ENCODE assay signal across 8 mouse cellular contexts in the genomic region with DNA sequence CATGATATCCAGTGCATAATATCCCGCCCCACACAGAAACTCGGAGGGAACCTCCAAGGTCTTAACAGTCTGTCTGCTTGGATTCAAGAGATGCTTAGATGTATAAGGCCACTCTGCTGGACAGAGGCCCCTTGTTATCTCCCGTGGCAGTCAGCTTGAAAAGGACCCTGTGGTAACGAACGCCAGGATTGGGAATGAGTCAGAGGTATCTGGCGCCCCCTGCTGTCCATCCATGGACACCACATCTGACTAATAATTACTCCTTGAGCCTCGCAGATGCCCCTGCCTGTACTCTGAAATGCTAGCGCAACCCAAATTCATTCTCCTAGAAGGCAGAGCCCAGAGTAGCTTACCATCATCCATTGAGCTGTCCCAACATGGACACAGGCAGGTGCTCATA. TPM values are rescaled to one million over a fixed set of nuclear protein-coding genes. Genes with fewer than 3 reads are reported as not detected.
A peak's percentile ranks its signal among the peaks of the same experiment; 100 is the strongest.
DNase-seq lines count a peak whose midpoint lies in the region; ATAC-seq and TF ChIP-seq lines count a peak whose summit lies in the region.

No protein-coding gene starts in this region.

- no peak overlapping the region for H3K27ac ChIP-seq in gastrocnemius, adult 2 months
- no peak overlapping the region for H3K27ac ChIP-seq in intestine, embryonic 14.5 days (ENCODE audit: low read depth)
- H3K27ac ChIP-seq in midbrain, embryonic 10.5 days (replicated peaks): 0 out of 2 replicates have a peak overlapping the region, but pooled peaks have one; percentile 9
- H3K27ac ChIP-seq in small intestine, adult 2 months (ENCODE audit: insufficient read depth, low read depth, low read length): no peak overlapping the region

- intact Hi-C loops in gastrocnemius, adult 2 months (cut with DNase I): loop anchor here (1.0 to 2.0 kb wide), 3 partner anchors 127 to 247 kb away; no protein-coding TSS in a partner anchor
- intact Hi-C loops in left cerebral cortex, postnatal 36 days (cut with DNase I): loop anchor here (2.0 kb wide), 2 partner anchors 33 to 187 kb away; no protein-coding TSS in a partner anchor

- WGBS in intestine, embryonic 14.5 days: 12% methylated on average over 8 of the region's 8 CpGs
- 12% methylated on average over 8 of the region's 8 CpGs for WGBS in midbrain, embryonic 10.5 days
- WGBS in small intestine, adult 2 months: 9% methylated on average over 8 of the region's 8 CpGs

- peak overlapping the region; percentile 45 for H3K4me3 ChIP-seq in gastrocnemius, adult 2 months
- H3K4me3 ChIP-seq in intestine, embryonic 14.5 days (ENCODE audit: low read depth, low read length): no peak overlapping the region
- no peak overlapping the region for H3K4me3 ChIP-seq in midbrain, embryonic 10.5 days
- H3K4me3 ChIP-seq in small intestine, adult 2 months (ENCODE audit: low read depth, low read length): no peak overlapping the region

- H3K4me2 ChIP-seq in intestine, embryonic 14.5 days (ENCODE audit: low read length): no peak overlapping the region

- no peaks in the 10 kb centered on the region for H3K9me3 ChIP-seq in intestine, embryonic 14.5 days (ENCODE audit: control insufficient read depth, low read length)
- no peaks in the 10 kb centered on the region for H3K9me3 ChIP-seq in midbrain, embryonic 10.5 days (replicated peaks)

- no peak overlapping the region for H3K9ac ChIP-seq in intestine, embryonic 14.5 days (ENCODE audit: low read length)

- ATAC-seq in intestine, embryonic 14.5 days (replicated peaks; ENCODE audit: low FRiP score, low TSS enrichment, low read depth): peak; percentile 28; the same call in 1 of the 2 replicates

- no peaks in the 10 kb centered on the region for H3K27me3 ChIP-seq in intestine, embryonic 14.5 days (replicated peaks; ENCODE audit: control insufficient read depth, insufficient read depth, low read length)
- peaks cover 6% of the 10 kb centered on the region; the same call in 1 of the 2 replicates for H3K27me3 ChIP-seq in midbrain, embryonic 10.5 days (ENCODE audit: low read depth, poor library complexity, severe bottlenecking)
- no peaks in the 10 kb centered on the region for H3K27me3 ChIP-seq in small intestine, adult 2 months (ENCODE audit: control insufficient read depth, insufficient read depth, low read length)

- H3K36me3 ChIP-seq in intestine, embryonic 14.5 days (ENCODE audit: control insufficient read depth, insufficient read depth, low read length): no peaks in the 10 kb centered on the region
- no peaks in the 10 kb centered on the region for H3K36me3 ChIP-seq in midbrain, embryonic 10.5 days
- no peaks in the 10 kb centered on the region for H3K36me3 ChIP-seq in small intestine, adult 2 months (ENCODE audit: control insufficient read depth, insufficient read depth, low read length)

- peak; percentile 89; the same call in 1 of the 2 replicates for TF ChIP-seq CTCF in gastrocnemius, adult 2 months (IDR thresholded peaks at IDR 0.05)
- peak; percentile 89; the same call in 1 of the 2 replicates for TF ChIP-seq CTCF in small intestine, adult 2 months (IDR thresholded peaks at IDR 0.05; ENCODE audit: extremely low read depth, insufficient read length, insufficient replicate concordance, low read depth, low read length)

- peak; percentile 73 to 77 for DNase-seq in left cerebral cortex, adult 18-20 months (ENCODE audit: low spot score in 2 of 2)
- DNase-seq in left cerebral cortex, adult 11 months (ENCODE audit: low spot score): no peak
- peak; percentile 89 to 91 for DNase-seq in cerebellum, postnatal 10 days
- peak; percentile 68 for DNase-seq in gastrocnemius, adult 2 months
- DNase-seq in intestine, embryonic 14.5 days (ENCODE audit: low spot score): peak; percentile 91
- DNase-seq in left cerebral cortex, postnatal 36 days (ENCODE audit: low spot score in 2 of 2): peak; percentile 53 to 69
- DNase-seq in midbrain, embryonic 10.5 days (ENCODE audit: low spot score): peak; percentile 85

- H3K4me1 ChIP-seq in intestine, embryonic 14.5 days (replicated peaks; ENCODE audit: control insufficient read depth, insufficient read depth, low read length): no peaks in the 10 kb centered on the region
- H3K4me1 ChIP-seq in midbrain, embryonic 10.5 days: peaks cover 17% of the 10 kb centered on the region
- peaks cover 2% of the 10 kb centered on the region; the same call in 1 of the 2 replicates for H3K4me1 ChIP-seq in small intestine, adult 2 months (ENCODE audit: control insufficient read depth, insufficient read depth, insufficient read length, low read length)

- TF ChIP-seq POLR2A in small intestine, adult 2 months (IDR thresholded peaks at IDR 0.05; ENCODE audit: low read depth, low read length): no peak

RNA-seq across cellular contexts. Expression of a gene that starts 0.9 kb away (rescaled TPM):
- total RNA-seq in left cerebral cortex, adult 18-20 months (2021): not detected
- total RNA-seq in gastrocnemius, adult 2 months (2021): not detected
- polyA plus RNA-seq in intestine, embryonic 14.5 days (2014; fragmentation: Nextera tagmentation; extraction: Ambion mirVana): 0.09 TPM in 1 of 2 replicates, not detected in the other
- not detected for total RNA-seq in left cerebral cortex, postnatal 36 days (2021)
- 0.07 TPM in 1 of 2 replicates, not detected in the other for polyA plus RNA-seq in midbrain, embryonic 10.5 days (2016; fragmentation: Nextera tagmentation; extraction: Ambion mirVana)
- 0.20 TPM in 1 of 2 replicates, not detected in the other for polyA plus RNA-seq in small intestine, adult 2 months (2012; rRNA removed)

RNA-seq across cellular contexts. Expression of a gene that starts 6.0 kb away (rescaled TPM):
- total RNA-seq in left cerebral cortex, adult 18-20 months (2021): 100 to 1,000 TPM; 214 to 225 TPM
- 100 to 1,000 TPM; 171 to 192 TPM for total RNA-seq in gastrocnemius, adult 2 months (2021)
- polyA plus RNA-seq in intestine, embryonic 14.5 days (2014; fragmentation: Nextera tagmentation; extraction: Ambion mirVana): 424 and 467 TPM in 2 replicates
- total RNA-seq in left cerebral cortex, postnatal 36 days (2021): 100 to 1,000 TPM; 233 to 246 TPM
- polyA plus RNA-seq in midbrain, embryonic 10.5 days (2016; fragmentation: Nextera tagmentation; extraction: Ambion mirVana): 368 and 378 TPM in 2 replicates
- polyA plus RNA-seq in small intestine, adult 2 months (2012; rRNA removed): 34.5 and 44.1 TPM in 2 replicates

RNA-seq across cellular contexts. Expression of a gene that starts 30.2 kb away (rescaled TPM):
- total RNA-seq in left cerebral cortex, adult 18-20 months (2021): not detected
- not detected for total RNA-seq in gastrocnemius, adult 2 months (2021)
- not detected in 2 replicates for polyA plus RNA-seq in intestine, embryonic 14.5 days (2014; fragmentation: Nextera tagmentation; extraction: Ambion mirVana)
- not detected for total RNA-seq in left cerebral cortex, postnatal 36 days (2021)
- polyA plus RNA-seq in midbrain, embryonic 10.5 days (2016; fragmentation: Nextera tagmentation; extraction: Ambion mirVana): not detected in 2 replicates
- not detected in 2 replicates for polyA plus RNA-seq in small intestine, adult 2 months (2012; rRNA removed)

RNA-seq across cellular contexts. Expression of a gene that starts 42.2 kb away (rescaled TPM):
- total RNA-seq in left cerebral cortex, adult 18-20 months (2021): not detected
- total RNA-seq in gastrocnemius, adult 2 months (2021): not detected
- polyA plus RNA-seq in intestine, embryonic 14.5 days (2014; fragmentation: Nextera tagmentation; extraction: Ambion mirVana): not detected in 2 replicates
- not detected for total RNA-seq in left cerebral cortex, postnatal 36 days (2021)
- not detected in 2 replicates for polyA plus RNA-seq in midbrain, embryonic 10.5 days (2016; fragmentation: Nextera tagmentation; extraction: Ambion mirVana)
- not detected in 2 replicates for polyA plus RNA-seq in small intestine, adult 2 months (2012; rRNA removed)

RNA-seq across cellular contexts. Expression of a gene that starts 53.5 kb away (rescaled TPM):
- total RNA-seq in left cerebral cortex, adult 18-20 months (2021): not detected
- not detected for total RNA-seq in gastrocnemius, adult 2 months (2021)
- not detected in 2 replicates for polyA plus RNA-seq in intestine, embryonic 14.5 days (2014; fragmentation: Nextera tagmentation; extraction: Ambion mirVana)
- not detected for total RNA-seq in left cerebral cortex, postnatal 36 days (2021)
- polyA plus RNA-seq in midbrain, embryonic 10.5 days (2016; fragmentation: Nextera tagmentation; extraction: Ambion mirVana): not detected in 2 replicates
- not detected in 2 replicates for polyA plus RNA-seq in small intestine, adult 2 months (2012; rRNA removed)
